Mouse (Mus musculus): ENCODE measurements around the gene Fry.

Gene Fry

GRCm38 (mm10) chr5:150128432-150128831 lies 10.0 kb downstream of the Fry start:
- no peak for DNase-seq (ENCODE audit: low read depth in 1 of 2, low spot score in 2 of 2)

- DNase-seq (ENCODE audit: low read depth in 1 of 2, low spot score in 2 of 2): no peak
These were observed 11.7 kb downstream of the Fry start for GRCm38 (mm10) chr5:150130144-150130543.

GRCm38 (mm10) chr5:150131166-150131565 lies 12.7 kb downstream of the Fry start:
- DNase-seq (ENCODE audit: low read depth in 1 of 2, low spot score in 2 of 2): no peak

GRCm38 (mm10) chr5:150134651-150135050 lies 16.2 kb downstream of the Fry start:
- DNase-seq (ENCODE audit: low read depth in 1 of 2, low spot score in 2 of 2): no peak

GRCm38 (mm10) chr5:150135529-150135928 lies 17.1 kb downstream of the Fry start:
- no peak for DNase-seq (ENCODE audit: low read depth in 1 of 2, low spot score in 2 of 2)

GRCm38 (mm10) chr5:150137772-150138451 lies 19.5 kb downstream of the Fry start:
- DNase-seq (ENCODE audit: low read depth in 1 of 2, low spot score in 2 of 2): no peak

GRCm38 (mm10) chr5:150140513-150140912 lies 22.1 kb downstream of the Fry start:
- DNase-seq (ENCODE audit: low read depth in 1 of 2, low spot score in 2 of 2): no peak

GRCm38 (mm10) chr5:150145967-150146366 lies 27.5 kb downstream of the Fry start:
- no peak for DNase-seq (ENCODE audit: low read depth in 1 of 2, low spot score in 2 of 2)

GRCm38 (mm10) chr5:150146612-150147011 lies 28.2 kb downstream of the Fry start:
- DNase-seq (ENCODE audit: low read depth in 1 of 2, low spot score in 2 of 2): no peak

GRCm38 (mm10) chr5:150149725-150150124 lies 31.3 kb downstream of the Fry start:
- DNase-seq (ENCODE audit: low read depth in 1 of 2, low spot score in 2 of 2): no peak

GRCm38 (mm10) chr5:150150986-150151385 lies 32.5 kb downstream of the Fry start:
- DNase-seq (ENCODE audit: low read depth in 1 of 2, low spot score in 2 of 2): no peak

- no peak for DNase-seq (ENCODE audit: low read depth in 1 of 2, low spot score in 2 of 2)
These were observed 33.8 kb downstream of the Fry start for GRCm38 (mm10) chr5:150152071-150152879.

- DNase-seq (ENCODE audit: low read depth in 1 of 2, low spot score in 2 of 2): no peak
These were observed 34.4 kb downstream of the Fry start for GRCm38 (mm10) chr5:150152880-150153281.

GRCm38 (mm10) chr5:150155388-150155787 lies 36.9 kb downstream of the Fry start:
- DNase-seq (ENCODE audit: low read depth in 1 of 2, low spot score in 2 of 2): peak in 1 of 2 experiments; percentile 14

- no peak for DNase-seq (ENCODE audit: low read depth in 1 of 2, low spot score in 2 of 2)
These were observed 37.8 kb downstream of the Fry start for GRCm38 (mm10) chr5:150156063-150156786.

- DNase-seq (ENCODE audit: low read depth in 1 of 2, low spot score in 2 of 2): no peak
These were observed 39.2 kb downstream of the Fry start for GRCm38 (mm10) chr5:150157682-150158081.

GRCm38 (mm10) chr5:150159151-150159550 lies 40.7 kb downstream of the Fry start:
- no peak for DNase-seq (ENCODE audit: low read depth in 1 of 2, low spot score in 2 of 2)

GRCm38 (mm10) chr5:150161193-150161592 lies 42.7 kb downstream of the Fry start:
- no peak for DNase-seq (ENCODE audit: low read depth in 1 of 2, low spot score in 2 of 2)

- DNase-seq (ENCODE audit: low read depth in 1 of 2, low spot score in 2 of 2): no peak
These were observed 43.5 kb downstream of the Fry start for GRCm38 (mm10) chr5:150161898-150162297.

GRCm38 (mm10) chr5:150164671-150165070 lies 46.2 kb downstream of the Fry start:
- no peak for DNase-seq (ENCODE audit: low read depth in 1 of 2, low spot score in 2 of 2)

- DNase-seq (ENCODE audit: low read depth in 1 of 2, low spot score in 2 of 2): no peak
These were observed 48.4 kb downstream of the Fry start for GRCm38 (mm10) chr5:150166811-150167210.

GRCm38 (mm10) chr5:150167287-150167686 lies 48.8 kb downstream of the Fry start:
- no peak for DNase-seq (ENCODE audit: low read depth in 1 of 2, low spot score in 2 of 2)
